In genomic region chr2:119758844-119759835, GRCm38 (mm10) we compare ENCODE assay signal across 8 mouse cellular contexts. TPM values are rescaled to one million over a fixed set of nuclear protein-coding genes. Genes with fewer than 3 reads are reported as not detected.
A peak's percentile ranks its signal among the peaks of the same experiment; 100 is the strongest.
DNase-seq lines count a peak whose midpoint lies in the region; ATAC-seq and TF ChIP-seq lines count a peak whose summit lies in the region.

No protein-coding gene starts in this region.

- peaks cover 3% of the 10 kb centered on the region; the same call in 1 of the 2 replicates for H3K9me3 ChIP-seq in forebrain, embryonic 10.5 days
- no peaks in the 10 kb centered on the region for H3K9me3 ChIP-seq in limb, embryonic 14.5 days (ENCODE audit: control insufficient read depth, low read length)
- H3K9me3 ChIP-seq in neural tube, embryonic 15.5 days (replicated peaks) = no peaks in the 10 kb centered on the region

- peak overlapping the region; percentile 54; the same call in 1 of the 2 replicates for H3K9ac ChIP-seq in limb, embryonic 14.5 days (ENCODE audit: low read depth, low read length, severe bottlenecking)
- H3K9ac ChIP-seq in neural tube, embryonic 15.5 days (replicated peaks) = peak overlapping the region; percentile 57; the same call in 1 of the 2 replicates

- H3K4me3 ChIP-seq in forebrain, embryonic 10.5 days = peak overlapping the region; percentile 65
- peak overlapping the region; percentile 57 for H3K4me3 ChIP-seq in limb, embryonic 14.5 days (replicated peaks; ENCODE audit: low read length)
- H3K4me3 ChIP-seq in neural tube, embryonic 15.5 days (replicated peaks) = peak overlapping the region; percentile 64

- ATAC-seq in limb, embryonic 14.5 days (ENCODE audit: low FRiP score, low read depth) = 0 out of 2 replicates have a peak, but pooled peaks have one; percentile 15
- ATAC-seq in neural tube, embryonic 15.5 days (ENCODE audit: low FRiP score) = no peak

- peaks cover 11% of the 10 kb centered on the region for H3K36me3 ChIP-seq in forebrain, embryonic 10.5 days (replicated peaks)
- peaks cover 8% of the 10 kb centered on the region for H3K36me3 ChIP-seq in limb, embryonic 14.5 days (ENCODE audit: control insufficient read depth, insufficient read depth, low read length)
- H3K36me3 ChIP-seq in neural tube, embryonic 15.5 days = peaks cover 11% of the 10 kb centered on the region

- H3K4me2 ChIP-seq in limb, embryonic 14.5 days (replicated peaks; ENCODE audit: low read depth, low read length, severe bottlenecking) = peak overlapping the region; percentile 100
- peak overlapping the region; percentile 99 for H3K4me2 ChIP-seq in neural tube, embryonic 15.5 days

- 5% methylated on average over 44 of the region's 44 CpGs for WGBS in forebrain, embryonic 10.5 days
- WGBS in limb, embryonic 14.5 days = 4% methylated on average over 43 of the region's 44 CpGs
- WGBS in neural tube, embryonic 15.5 days = 4% methylated on average over 44 of the region's 44 CpGs

- peak overlapping the region; percentile 62; the same call in 1 of the 2 replicates for H3K27ac ChIP-seq in forebrain, embryonic 10.5 days
- H3K27ac ChIP-seq in limb, embryonic 14.5 days (replicated peaks; ENCODE audit: low read depth, low read length) = no peak overlapping the region
- H3K27ac ChIP-seq in neural tube, embryonic 15.5 days (replicated peaks) = no peak overlapping the region

- no peak for TF ChIP-seq POLR2A in limb, embryonic 14.5 days (IDR thresholded peaks at IDR 0.05; ENCODE audit: borderline replicate concordance, extremely low read depth, insufficient read depth, insufficient read length)

- DNase-seq in lung, postnatal 14 days = peak; percentile 11
- no peak for DNase-seq in lung, postnatal 4 days
- peak; percentile 29 for DNase-seq in forebrain, embryonic 10.5 days (ENCODE audit: extremely low spot score, low spot score)
- no peak for DNase-seq in limb, embryonic 14.5 days (ENCODE audit: low spot score)
- no peak for DNase-seq in right cerebral cortex, postnatal 36 days (ENCODE audit: low spot score in 2 of 2)
- DNase-seq in cerebellum, postnatal 14 days = no peak
- no peak for DNase-seq in adrenal gland, postnatal 36 days

- H3K27me3 ChIP-seq in forebrain, embryonic 10.5 days (ENCODE audit: poor library complexity, severe bottlenecking) = peaks cover 87% of the 10 kb centered on the region
- peaks cover 47% of the 10 kb centered on the region for H3K27me3 ChIP-seq in limb, embryonic 14.5 days (ENCODE audit: control insufficient read depth, insufficient read depth, low read length)
- peaks cover 59% of the 10 kb centered on the region for H3K27me3 ChIP-seq in neural tube, embryonic 15.5 days (replicated peaks)

- H3K4me1 ChIP-seq in forebrain, embryonic 10.5 days = peaks cover 25% of the 10 kb centered on the region
- H3K4me1 ChIP-seq in limb, embryonic 14.5 days (ENCODE audit: control insufficient read depth, insufficient read depth, low read length) = peaks cover 9% of the 10 kb centered on the region
- H3K4me1 ChIP-seq in neural tube, embryonic 15.5 days = peaks cover 15% of the 10 kb centered on the region

RNA-seq across cellular contexts. Expression of gene Ltk, which starts 1.1 kb away (rescaled TPM):
- 0.33 TPM in 1 of 2 replicates, not detected in the other for polyA plus RNA-seq in forebrain, embryonic 10.5 days (2016; fragmentation: Nextera tagmentation; extraction: Ambion mirVana)
- polyA plus RNA-seq in limb, embryonic 14.5 days (2012; rRNA removed) = 0.12 and 0.13 TPM in 2 replicates
- polyA plus RNA-seq in limb, embryonic 14.5 days (2014; fragmentation: Nextera tagmentation; extraction: Ambion mirVana) = 0.10 TPM in 1 of 2 replicates, not detected in the other
- 1.9 and 2.5 TPM in 2 replicates for polyA plus RNA-seq in neural tube, embryonic 15.5 days (2015; fragmentation: Nextera tagmentation; extraction: Ambion mirVana)
- under 1 TPM; 0.79 to 0.86 TPM for total RNA-seq in adrenal gland, postnatal 36 days (2021)

RNA-seq across cellular contexts. Expression of gene Itpka, which starts 17.0 kb away (rescaled TPM):
- polyA plus RNA-seq in forebrain, embryonic 10.5 days (2016; fragmentation: Nextera tagmentation; extraction: Ambion mirVana) = 1.2 and 1.8 TPM in 2 replicates
- 0.50 and 0.54 TPM in 2 replicates for polyA plus RNA-seq in limb, embryonic 14.5 days (2012; rRNA removed)
- polyA plus RNA-seq in limb, embryonic 14.5 days (2014; fragmentation: Nextera tagmentation; extraction: Ambion mirVana) = 0.28 and 0.52 TPM in 2 replicates
- polyA plus RNA-seq in neural tube, embryonic 15.5 days (2015; fragmentation: Nextera tagmentation; extraction: Ambion mirVana) = 0.24 and 1.0 TPM in 2 replicates
- total RNA-seq in adrenal gland, postnatal 36 days (2021) = 1 to 10 TPM; 3.0 to 3.2 TPM

RNA-seq across cellular contexts. Expression of gene Rpap1, which starts 28.2 kb away (rescaled TPM):
- 42.3 and 43.5 TPM in 2 replicates for polyA plus RNA-seq in forebrain, embryonic 10.5 days (2016; fragmentation: Nextera tagmentation; extraction: Ambion mirVana)
- 27.7 and 39.8 TPM in 2 replicates for polyA plus RNA-seq in limb, embryonic 14.5 days (2012; rRNA removed)
- 22.5 and 27.0 TPM in 2 replicates for polyA plus RNA-seq in limb, embryonic 14.5 days (2014; fragmentation: Nextera tagmentation; extraction: Ambion mirVana)
- polyA plus RNA-seq in neural tube, embryonic 15.5 days (2015; fragmentation: Nextera tagmentation; extraction: Ambion mirVana) = 16.2 and 19.7 TPM in 2 replicates
- 10 to 100 TPM; 13.4 to 17.8 TPM for total RNA-seq in adrenal gland, postnatal 36 days (2021)

RNA-seq across cellular contexts. Expression of gene Tyro3, which starts 38.4 kb away (rescaled TPM):
- 27.0 and 27.6 TPM in 2 replicates for polyA plus RNA-seq in forebrain, embryonic 10.5 days (2016; fragmentation: Nextera tagmentation; extraction: Ambion mirVana)
- 44.2 and 49.9 TPM in 2 replicates for polyA plus RNA-seq in limb, embryonic 14.5 days (2012; rRNA removed)
- 28.5 and 31.7 TPM in 2 replicates for polyA plus RNA-seq in limb, embryonic 14.5 days (2014; fragmentation: Nextera tagmentation; extraction: Ambion mirVana)
- polyA plus RNA-seq in neural tube, embryonic 15.5 days (2015; fragmentation: Nextera tagmentation; extraction: Ambion mirVana) = 19.2 and 20.7 TPM in 2 replicates
- total RNA-seq in adrenal gland, postnatal 36 days (2021) = 1 to 10 TPM; 3.5 to 4.7 TPM

Comparison
In these comparisons a context has a peak if more than half of its experiments do, and no peak if none do; other contexts are left out.
1. DNase-seq: peak in lung, postnatal 14 days (single experiment) and forebrain, embryonic 10.5 days (single experiment); none in lung, postnatal 4 days (0 of 2), limb, embryonic 14.5 days (single experiment), right cerebral cortex, postnatal 36 days (0 of 2), cerebellum, postnatal 14 days (0 of 2) and adrenal gland, postnatal 36 days (0 of 2).
2. Peak in every context shown above with its lines, with median percentiles within 50 percentile points of each other: H3K4me3 ChIP-seq.